Mouse (Mus musculus) lung, postnatal 0 days (tissue): Measurements from ENCODE around the gene Vps36. TPM values are rescaled to one million over a fixed set of nuclear protein-coding genes. Genes with fewer than 3 reads are reported as not detected.

Experiments used
- ATAC-seq: fragments of 200-750 bp; cut with Nextera tagmentation; 2 replicates; pipeline ENCODE4 v1.8.0; 2017; ENCODE audit warnings: moderate library complexity
- DNase-seq: peaks from one replicate; pipeline ENCODE4 v3.0.0-alpha.2; 2016; ENCODE audit warnings: low spot score
- H3K27ac ChIP-seq: fragments of 300-500 bp; sonication (generic); 2 replicates; pipeline ENCODE4 v1.5.1; 2014; ENCODE audit warnings: antibody characterized with exemption, mild to moderate bottlenecking, low read length, mixed read lengths
- H3K27me3 ChIP-seq: fragments of 300-500 bp; sonication (generic); replicated peaks from 2 replicates; pipeline ENCODE4 v1.6.1; 2014; ENCODE audit warnings: low read length, mixed read lengths; ENCODE audit not compliant: insufficient read depth
- H3K36me3 ChIP-seq: fragments of 300-500 bp; sonication (generic); 2 replicates; pipeline ENCODE4 v1.6.1; 2014; ENCODE audit warnings: low read length, mixed read lengths; ENCODE audit not compliant: insufficient read depth
- H3K4me1 ChIP-seq: fragments of 300-500 bp; sonication (generic); 2 replicates; pipeline ENCODE4 v1.6.1; 2014; ENCODE audit warnings: antibody characterized with exemption, low read depth, low read length, mixed read lengths; ENCODE audit not compliant: insufficient read depth
- H3K4me2 ChIP-seq: fragments of 300-500 bp; sonication (generic); replicated peaks from 2 replicates; pipeline ENCODE4 v1.6.1; 2014; ENCODE audit warnings: low read depth, mild to moderate bottlenecking, low read length, moderate library complexity, mixed read lengths
- H3K4me3 ChIP-seq: fragments of 300-500 bp; sonication (generic); 2 replicates; pipeline ENCODE4 v1.5.1; 2014; ENCODE audit warnings: low read depth, low read length
- H3K9ac ChIP-seq: fragments of 300-500 bp; sonication (generic); replicated peaks from 2 replicates; pipeline ENCODE4 v1.6.1; 2014; ENCODE audit warnings: low read depth, mild to moderate bottlenecking
- H3K9me3 ChIP-seq: fragments of 300-500 bp; sonication (generic); 2 replicates; pipeline ENCODE4 v1.6.1; 2016; ENCODE audit warnings: low read length, mixed read lengths
- CTCF ChIP-seq: IDR thresholded peaks from 2 replicates; pipeline ENCODE4 v1.5.1; 2016; ENCODE audit warnings: antibody characterized with exemption, mild to moderate bottlenecking
- EP300 ChIP-seq: IDR thresholded peaks from 2 replicates; pipeline ENCODE4 v1.6.1; 2016; ENCODE audit warnings: antibody characterized with exemption, mild to moderate bottlenecking, control low read depth
- WGBS: fragments of 180-500 bp; shearing (Covaris S2); extraction: QIAGEN DNeasy Blood & Tissue Kit; methylation state at CpG from one replicate; pipeline ENCODE4 v1.1.7; 2014; 5-methylcytosine and 5-hydroxymethylcytosine counted together
- polyA plus RNA-seq: library from polyadenylated mRNA; unstranded; fragments of >200 nt; fragmentation: Nextera tagmentation; extraction: Ambion mirVana; gene quantifications from 2 replicates; pipeline ENCODE4 v1.2.1, GENCODE M21; 2015

The Vps36 gene
- polyA plus RNA-seq, 1 experiment from 2014 or later, result 36.8 TPM

DNA sequence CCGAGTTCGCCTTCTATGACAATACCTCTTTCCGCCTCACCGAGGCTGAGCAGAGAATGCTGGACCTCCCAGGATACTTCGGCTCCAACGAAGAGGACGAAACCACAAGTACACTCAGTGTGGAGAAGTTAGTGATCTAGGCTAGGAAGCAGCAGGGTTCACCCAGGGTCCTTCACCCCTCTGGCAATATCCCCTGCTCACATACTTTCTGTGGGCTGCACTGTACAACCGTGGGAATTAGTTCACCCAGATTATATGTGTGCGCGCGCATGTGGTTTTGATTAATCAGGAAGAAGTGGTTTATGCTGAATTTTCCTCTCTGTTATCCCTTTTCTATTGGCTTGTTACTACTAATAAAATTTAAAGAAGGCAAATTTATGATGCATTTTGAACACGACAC, 66.9 kb downstream of the Vps36 start:
- TF ChIP-seq CTCF (no peak), EP300 (no peak)
- H3K4me1 ChIP-seq, result 0 out of 2 replicates have a peak, but pooled peaks cover 2% of the 10 kb centered on the region
- no peak overlapping the region for H3K4me2 ChIP-seq
- ATAC-seq, result peak; percentile 17; the same call in 1 of the 2 replicates
- 71% methylated on average over 12 of the region's 12 CpGs for WGBS
- no peak overlapping the region for H3K4me3 ChIP-seq
- no peaks in the 10 kb centered on the region for H3K36me3 ChIP-seq
- no peaks in the 10 kb centered on the region for H3K27me3 ChIP-seq
- H3K9me3 ChIP-seq, result no peaks in the 10 kb centered on the region
- peak overlapping the region; percentile 52 for H3K27ac ChIP-seq
- DNase-seq, result no peak
- H3K9ac ChIP-seq, result no peak overlapping the region

DNA sequence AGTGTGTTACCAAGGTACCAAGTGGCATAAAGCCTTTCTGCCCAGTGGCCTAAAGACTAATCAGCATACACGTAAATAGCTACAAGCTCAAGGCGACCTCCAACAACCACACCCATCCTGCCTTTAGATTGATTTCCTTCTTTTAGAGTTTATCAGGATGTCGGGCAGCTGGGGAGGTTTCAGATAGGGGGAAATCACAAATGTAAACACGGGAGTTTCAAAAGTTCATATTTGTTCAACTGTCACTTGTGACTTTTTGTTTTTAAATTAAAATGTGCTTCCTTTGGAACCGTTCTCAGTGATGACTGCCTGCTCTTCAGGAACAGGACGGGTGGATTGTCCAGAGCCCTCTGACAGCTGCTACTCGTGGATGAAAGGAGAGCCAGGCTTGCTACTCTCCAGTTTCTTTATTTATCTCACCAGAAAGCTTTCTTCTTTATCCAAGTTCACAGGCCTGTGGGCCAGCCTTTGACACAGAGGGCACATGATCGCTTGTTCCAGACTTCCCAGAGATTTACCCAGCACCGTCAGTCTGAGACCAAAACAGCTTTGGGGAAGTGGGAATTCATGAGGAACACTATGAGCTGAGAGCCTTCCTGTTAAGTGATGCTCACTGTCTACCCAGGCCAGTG, 67.6 kb downstream of the Vps36 start:
- peak; percentile 76 for DNase-seq
- no peak overlapping the region for H3K9ac ChIP-seq
- 0 out of 2 replicates have a peak, but pooled peaks cover 2% of the 10 kb centered on the region for H3K4me1 ChIP-seq
- no peaks in the 10 kb centered on the region for H3K36me3 ChIP-seq
- 16% methylated on average over 9 of the region's 9 CpGs for whole genome bisulfite sequencing
- H3K9me3 ChIP-seq, result no peaks in the 10 kb centered on the region
- TF ChIP-seq EP300 (peak; percentile 93), CTCF (no peak)
- no peaks in the 10 kb centered on the region for H3K27me3 ChIP-seq
- peak; percentile 74 for ATAC-seq
- peak overlapping the region; percentile 57 for H3K27ac ChIP-seq
- H3K4me3 ChIP-seq, result no peak overlapping the region
- no peak overlapping the region for H3K4me2 ChIP-seq

DNA sequence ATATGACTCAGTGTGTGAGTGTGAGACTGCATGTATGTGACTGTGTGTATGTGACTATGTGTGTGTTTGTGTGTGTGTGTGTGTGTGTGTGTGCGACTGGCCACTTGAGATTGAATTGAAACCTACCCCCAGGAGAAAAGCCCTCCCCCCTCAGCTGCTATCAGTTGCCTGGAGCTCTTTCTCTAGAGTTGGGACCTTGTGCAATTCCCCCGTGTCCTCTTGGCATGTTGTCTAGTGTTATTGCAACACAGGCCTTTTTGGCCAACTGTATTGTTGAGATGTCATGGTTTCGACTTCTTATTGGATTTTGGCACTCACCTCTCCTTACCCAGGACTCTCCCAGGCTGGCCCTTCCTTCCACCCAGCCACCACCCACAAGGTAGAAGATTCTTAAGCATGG, 69.7 kb downstream of the Vps36 start:
- Histone ChIP-seq H3K36me3 (no peaks in the 10 kb centered on the region), H3K4me2 (no peak overlapping the region), H3K9me3 (no peaks in the 10 kb centered on the region), H3K4me3 (no peak overlapping the region), H3K27me3 (no peaks in the 10 kb centered on the region), H3K4me1 (0 out of 2 replicates have a peak, but pooled peaks cover 2% of the 10 kb centered on the region), H3K9ac (no peak overlapping the region), H3K27ac (no peak overlapping the region)
- peak; percentile 46 for ATAC-seq
- peak; percentile 71 for DNase-seq
- TF ChIP-seq EP300 (peak; percentile 20; the same call in 1 of the 2 replicates), CTCF (no peak)
- WGBS, result 46% methylated on average over 3 of the region's 3 CpGs

DNA sequence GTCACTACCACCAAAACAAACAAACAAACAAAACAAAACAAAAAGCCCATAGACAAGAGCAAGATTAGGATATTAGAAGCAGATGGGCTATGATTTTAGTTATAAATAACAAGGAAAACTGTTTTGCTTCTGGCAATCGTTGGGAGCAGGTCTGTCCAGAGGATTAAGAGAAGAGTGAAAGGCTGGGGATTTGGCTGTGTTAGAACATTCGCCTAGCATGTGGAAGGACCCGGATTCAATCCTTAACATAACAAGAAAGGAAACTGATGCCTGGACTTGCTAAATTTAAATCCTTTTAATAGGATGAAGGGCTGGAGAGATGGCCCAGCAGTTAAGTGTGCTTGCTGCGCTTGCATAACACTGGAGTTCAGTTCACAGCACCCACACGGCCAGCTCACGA, 71.7 kb downstream of the Vps36 start:
- no peak for ATAC-seq
- no peak overlapping the region for H3K9ac ChIP-seq
- TF ChIP-seq EP300 (no peak), CTCF (no peak)
- no peak overlapping the region for H3K4me2 ChIP-seq
- no peaks in the 10 kb centered on the region for H3K9me3 ChIP-seq
- H3K36me3 ChIP-seq, result no peaks in the 10 kb centered on the region
- 77% methylated on average over 6 of the region's 6 CpGs for WGBS
- 0 out of 2 replicates have a peak, but pooled peaks cover 2% of the 10 kb centered on the region for H3K4me1 ChIP-seq
- no peaks in the 10 kb centered on the region for H3K27me3 ChIP-seq
- no peak overlapping the region for H3K4me3 ChIP-seq
- no peak for DNase-seq
- no peak overlapping the region for H3K27ac ChIP-seq

DNA sequence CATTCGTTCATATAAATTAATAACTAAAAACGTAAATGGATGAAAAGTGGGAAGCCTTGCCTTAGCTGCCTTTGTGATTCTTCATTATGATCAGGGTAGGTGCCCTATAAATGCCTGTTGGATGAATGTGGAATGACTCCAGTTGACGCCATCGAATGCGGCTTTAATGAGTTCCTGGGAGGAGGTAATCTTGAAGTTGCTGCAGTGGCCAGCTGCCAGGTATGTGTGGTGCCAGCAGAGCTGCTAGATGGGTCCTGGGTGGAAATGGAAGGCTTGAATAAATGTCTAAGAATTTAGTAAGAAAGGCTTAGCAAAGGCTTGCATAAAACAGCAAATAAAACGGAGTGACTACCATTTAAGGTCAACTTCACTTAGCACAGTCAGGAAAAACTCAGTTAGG, 72.2 kb downstream of the Vps36 start:
- Histone ChIP-seq H3K9me3 (no peaks in the 10 kb centered on the region), H3K4me3 (no peak overlapping the region), H3K27me3 (no peaks in the 10 kb centered on the region), H3K4me1 (no peaks in the 10 kb centered on the region), H3K27ac (no peak overlapping the region), H3K4me2 (no peak overlapping the region), H3K9ac (no peak overlapping the region), H3K36me3 (no peaks in the 10 kb centered on the region)
- no peak for ATAC-seq
- 71% methylated on average over 6 of the region's 6 CpGs for WGBS
- TF ChIP-seq CTCF (no peak), EP300 (no peak)
- DNase-seq, result peak; percentile 25

DNA sequence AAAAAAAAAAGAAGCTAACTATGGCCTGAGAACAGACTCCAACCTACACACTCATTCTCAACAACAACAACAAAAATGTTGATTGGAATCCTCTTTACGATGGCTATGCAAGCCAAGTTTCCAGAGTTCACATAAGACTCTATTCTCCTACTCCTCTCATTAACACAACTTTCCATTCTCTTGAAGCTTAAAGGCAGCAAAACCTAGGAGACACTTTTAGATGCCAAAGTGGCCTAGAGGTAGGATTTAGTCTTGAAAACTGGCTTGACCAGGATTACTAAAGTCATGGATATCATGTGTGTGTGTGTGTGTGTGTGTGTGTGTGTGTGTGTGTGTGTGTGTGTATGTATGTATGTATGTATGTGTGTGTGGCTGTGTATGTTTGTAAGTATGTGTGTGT, 72.6 kb downstream of the Vps36 start:
- Histone ChIP-seq H3K9ac (no peak overlapping the region), H3K27me3 (no peaks in the 10 kb centered on the region), H3K27ac (no peak overlapping the region), H3K4me3 (no peak overlapping the region), H3K9me3 (no peaks in the 10 kb centered on the region), H3K4me1 (no peaks in the 10 kb centered on the region), H3K36me3 (no peaks in the 10 kb centered on the region), H3K4me2 (no peak overlapping the region)
- DNase-seq (no peak), ATAC-seq (no peak)
- TF ChIP-seq EP300 (no peak), CTCF (no peak)
- 84% methylated on average over 1 of the region's 1 CpGs for WGBS

DNA sequence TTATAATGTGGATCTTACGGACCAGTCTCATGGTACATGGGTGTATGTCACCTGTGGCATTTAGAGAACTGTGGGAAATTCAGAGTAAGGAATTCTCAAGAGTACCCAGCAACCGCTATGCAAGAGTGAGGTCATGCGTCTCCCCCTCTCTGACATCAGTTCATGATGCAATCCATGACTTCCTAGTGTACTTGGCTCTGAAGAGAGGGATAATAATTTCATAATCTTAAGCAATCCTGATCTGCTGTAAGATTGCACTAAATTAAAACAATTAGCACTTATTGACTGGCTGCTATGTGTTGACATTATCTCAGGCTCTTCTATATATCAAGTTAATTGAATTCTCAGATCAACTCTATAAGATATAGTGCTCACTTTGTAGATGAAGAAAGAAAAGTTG, 74.2 kb downstream of the Vps36 start:
- no peak overlapping the region for H3K27ac ChIP-seq
- H3K36me3 ChIP-seq, result no peaks in the 10 kb centered on the region
- H3K9me3 ChIP-seq, result no peaks in the 10 kb centered on the region
- no peaks in the 10 kb centered on the region for H3K4me1 ChIP-seq
- TF ChIP-seq CTCF (no peak), EP300 (no peak)
- H3K4me2 ChIP-seq, result no peak overlapping the region
- ATAC-seq (no peak), DNase-seq (peak; percentile 22)
- no peak overlapping the region for H3K4me3 ChIP-seq
- H3K9ac ChIP-seq, result no peak overlapping the region
- no peaks in the 10 kb centered on the region for H3K27me3 ChIP-seq
- 80% methylated on average over 3 of the region's 3 CpGs for WGBS

Other genes starting within 250 kb of the Vps36 start
- gene Defb13, start 246.0 kb upstream of the Vps36 start, polyA plus RNA-seq, result not detected in 2 replicates
- not detected in 2 replicates for gene Fam90a1a, start 234.1 kb upstream of the Vps36 start, polyA plus RNA-seq
- not detected in 2 replicates for gene Ccdc70, start 223.0 kb upstream of the Vps36 start, polyA plus RNA-seq
- 7.3 and 12.0 TPM in 2 replicates for gene Atp7b, start 132.5 kb upstream of the Vps36 start, polyA plus RNA-seq
- 13.3 and 13.6 TPM in 2 replicates for gene Alg11, start 132.1 kb upstream of the Vps36 start, polyA plus RNA-seq
- gene Nek5, start 67.8 kb upstream of the Vps36 start, polyA plus RNA-seq, result 5.2 and 6.9 TPM in 2 replicates
- 3.4 and 3.5 TPM in 2 replicates for gene Nek3, start 26.4 kb upstream of the Vps36 start, polyA plus RNA-seq
- gene Ckap2, start 7.0 kb upstream of the Vps36 start, polyA plus RNA-seq, result 2.8 and 4.5 TPM in 2 replicates
- gene Thsd1, start 34.5 kb downstream of the Vps36 start, polyA plus RNA-seq, result 32.0 and 33.3 TPM in 2 replicates
- not detected in 2 replicates for gene Tpte, start 90.6 kb downstream of the Vps36 start, polyA plus RNA-seq
- 7.4 TPM in 2 replicates for gene Slc25a15, start 205.8 kb downstream of the Vps36 start, polyA plus RNA-seq
- 25.0 and 25.9 TPM in 2 replicates for gene Mrps31, start 218.6 kb downstream of the Vps36 start, polyA plus RNA-seq